Mouse (Mus musculus): Measurements from ENCODE around the gene Lif. TPM values are rescaled to one million over a fixed set of nuclear protein-coding genes. Genes with fewer than 3 reads are reported as not detected.

Lif gene
- polyA plus RNA-seq, 1 experiment from 2014 or later = 0.32 TPM

GRCm38 (mm10) chr11:4219908-4220307, 37.4 kb upstream of the Lif start:
- Histone ChIP-seq H3K9me3 (replicated peaks) (no peaks in the 10 kb centered on the region), H3K36me3 (peaks cover 13% of the 10 kb centered on the region; the same call in 1 of the 2 replicates), H3K27ac (replicated peaks) (no peak overlapping the region), H3K4me1 (peaks cover 25% of the 10 kb centered on the region), H3K27me3 (no peaks in the 10 kb centered on the region), H3K4me3 (replicated peaks) (no peak overlapping the region), H3K4me2 (replicated peaks) (no peak overlapping the region), H3K9ac (no peak overlapping the region)
- WGBS = 64% methylated on average over 9 of the region's 9 CpGs
- no peak for ATAC-seq (ENCODE audit: insufficient number of reproducible peaks, low FRiP score, low TSS enrichment, low read depth)

- H3K9ac ChIP-seq = no peak overlapping the region
- no peak overlapping the region for H3K4me3 ChIP-seq (replicated peaks)
- no peak overlapping the region for H3K4me2 ChIP-seq (replicated peaks)
- WGBS = 46% methylated on average over 28 of the region's 28 CpGs
- no peaks in the 10 kb centered on the region for H3K27me3 ChIP-seq
- H3K36me3 ChIP-seq = peaks cover 5% of the 10 kb centered on the region; the same call in 1 of the 2 replicates
- no peak overlapping the region for H3K27ac ChIP-seq (replicated peaks)
- no peaks in the 10 kb centered on the region for H3K9me3 ChIP-seq (replicated peaks)
- peaks cover 25% of the 10 kb centered on the region for H3K4me1 ChIP-seq
- ATAC-seq (ENCODE audit: insufficient number of reproducible peaks, low FRiP score, low TSS enrichment, low read depth) = no peak
Observed at GRCm38 (mm10) chr11:4220443-4221400, 36.6 kb upstream of the Lif start.

- Histone ChIP-seq H3K27ac (replicated peaks) (no peak overlapping the region), H3K9ac (no peak overlapping the region), H3K4me3 (replicated peaks) (no peak overlapping the region), H3K36me3 (no peaks in the 10 kb centered on the region), H3K4me2 (replicated peaks) (no peak overlapping the region), H3K9me3 (replicated peaks) (no peaks in the 10 kb centered on the region), H3K27me3 (no peaks in the 10 kb centered on the region), H3K4me1 (peaks cover 25% of the 10 kb centered on the region)
- ATAC-seq (ENCODE audit: insufficient number of reproducible peaks, low FRiP score, low TSS enrichment, low read depth) = no peak
- 65% methylated on average over 17 of the region's 17 CpGs for WGBS
Observed at GRCm38 (mm10) chr11:4222046-4222950, 35.1 kb upstream of the Lif start.

DNA sequence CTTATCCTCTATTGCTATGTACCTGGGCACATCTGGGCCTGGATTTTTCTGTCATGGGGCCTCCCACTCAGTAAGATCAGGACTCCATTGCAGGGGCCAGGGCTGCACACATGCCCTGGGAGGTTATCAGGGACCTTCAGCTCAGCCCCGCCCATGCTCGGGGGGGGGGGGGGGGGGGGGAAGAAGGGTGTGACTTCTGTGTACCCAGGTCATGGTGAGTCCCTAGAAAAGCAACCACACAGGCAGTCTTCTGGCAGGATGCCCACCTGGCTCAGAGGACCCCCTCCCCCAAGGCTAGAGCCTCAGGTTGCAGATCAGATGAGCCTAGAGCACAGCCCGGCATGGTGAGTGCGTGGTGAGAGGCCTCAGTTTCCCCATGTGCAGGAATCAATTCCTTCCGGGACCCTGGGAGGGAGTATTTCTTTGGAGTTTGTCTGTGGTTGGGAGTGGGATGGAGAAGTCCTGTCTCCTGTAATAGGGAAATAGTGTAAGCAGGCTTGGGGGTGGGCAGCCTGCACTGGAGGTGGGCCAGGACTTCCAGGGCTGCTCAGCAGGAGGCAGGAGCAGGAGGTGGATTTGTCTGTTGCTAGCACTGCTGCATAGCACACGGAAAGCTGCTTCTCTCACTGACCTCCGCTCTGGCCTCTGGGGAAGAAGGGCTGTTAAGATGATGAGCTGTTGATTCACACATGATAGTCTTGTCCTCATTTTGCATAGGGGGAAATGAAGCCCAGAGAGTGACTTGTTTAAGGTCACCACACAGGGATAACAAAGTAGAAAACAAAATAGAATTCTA, 33.8 kb upstream of the Lif start:
- Histone ChIP-seq H3K27ac (replicated peaks) (no peak overlapping the region), H3K4me1 (peaks cover 16% of the 10 kb centered on the region), H3K9me3 (replicated peaks) (no peaks in the 10 kb centered on the region), H3K4me3 (replicated peaks) (no peak overlapping the region), H3K27me3 (no peaks in the 10 kb centered on the region), H3K36me3 (no peaks in the 10 kb centered on the region), H3K4me2 (replicated peaks) (no peak overlapping the region), H3K9ac (no peak overlapping the region)
- ATAC-seq (ENCODE audit: insufficient number of reproducible peaks, low FRiP score, low TSS enrichment, low read depth) = no peak
- WGBS = 30% methylated on average over 7 of the region's 7 CpGs

DNA sequence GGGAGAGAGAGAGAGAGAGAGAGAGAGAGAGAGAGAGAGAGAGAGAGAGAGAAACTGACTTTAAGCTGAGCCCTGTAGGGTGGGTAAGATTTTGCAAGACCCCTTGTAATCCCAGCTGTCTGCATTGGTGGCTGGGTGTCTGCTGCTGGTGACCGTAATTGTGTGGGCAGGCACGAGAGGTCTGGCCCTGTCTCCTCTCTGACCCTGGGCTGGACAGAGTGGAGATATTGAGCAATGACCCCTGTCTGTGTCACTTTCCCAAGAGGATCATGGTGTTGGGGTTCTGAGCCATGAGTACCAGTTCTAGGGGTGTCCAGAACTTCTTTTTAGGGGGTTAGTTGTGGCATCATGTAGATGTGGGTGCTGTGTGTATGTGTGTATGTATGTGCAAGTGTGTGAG, 33.1 kb upstream of the Lif start:
- Histone ChIP-seq H3K4me3 (replicated peaks) (no peak overlapping the region), H3K4me1 (peaks cover 13% of the 10 kb centered on the region), H3K9me3 (replicated peaks) (no peaks in the 10 kb centered on the region), H3K27ac (replicated peaks) (no peak overlapping the region), H3K9ac (no peak overlapping the region), H3K4me2 (replicated peaks) (no peak overlapping the region), H3K36me3 (no peaks in the 10 kb centered on the region), H3K27me3 (no peaks in the 10 kb centered on the region)
- no peak for ATAC-seq (ENCODE audit: insufficient number of reproducible peaks, low FRiP score, low TSS enrichment, low read depth)
- WGBS = 48% methylated on average over 2 of the region's 2 CpGs

DNA sequence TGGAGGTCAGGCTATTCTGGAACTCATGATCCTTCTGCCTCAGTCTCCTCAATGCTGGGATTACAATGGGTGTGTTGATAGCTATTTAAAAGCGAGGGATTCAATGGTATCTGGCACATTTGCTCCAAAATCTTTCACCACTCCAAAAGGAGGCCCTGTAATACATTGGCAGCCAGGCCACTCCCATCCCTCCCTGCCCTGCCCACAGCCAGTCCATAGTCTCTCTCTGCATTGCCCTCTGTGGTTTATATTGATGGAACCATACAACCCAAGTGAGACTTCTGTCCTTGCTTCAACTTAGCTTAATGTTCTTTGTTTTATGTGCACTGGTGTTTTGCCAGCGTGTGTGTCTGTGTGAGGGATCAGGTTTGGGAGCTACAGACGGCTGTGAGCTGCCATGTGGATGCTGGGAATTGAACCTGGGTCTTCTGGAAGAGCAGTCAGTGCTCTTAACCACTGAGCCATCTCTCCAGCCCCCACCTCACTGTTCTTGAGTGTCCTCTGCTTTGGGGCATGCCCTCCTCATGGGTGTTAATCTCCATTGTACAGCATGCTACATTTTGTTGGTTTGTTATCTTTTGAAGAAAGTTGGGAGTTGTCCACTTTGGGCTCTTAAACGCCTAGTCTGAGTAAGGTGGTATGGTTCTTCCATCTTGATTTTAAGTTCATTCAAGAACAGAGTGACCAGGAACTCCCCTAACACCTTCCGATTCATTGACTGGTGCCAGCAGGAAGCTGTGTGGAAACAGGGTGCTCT, 30.6 kb upstream of the Lif start:
- no peak overlapping the region for H3K4me2 ChIP-seq (replicated peaks)
- H3K4me1 ChIP-seq = peaks cover 10% of the 10 kb centered on the region; the same call in 1 of the 2 replicates
- no peaks in the 10 kb centered on the region for H3K27me3 ChIP-seq
- no peak for ATAC-seq (ENCODE audit: insufficient number of reproducible peaks, low FRiP score, low TSS enrichment, low read depth)
- WGBS = 75% methylated on average over 5 of the region's 5 CpGs
- no peak overlapping the region for H3K9ac ChIP-seq
- H3K9me3 ChIP-seq (replicated peaks) = no peaks in the 10 kb centered on the region
- H3K36me3 ChIP-seq = no peaks in the 10 kb centered on the region
- no peak overlapping the region for H3K27ac ChIP-seq (replicated peaks)
- no peak overlapping the region for H3K4me3 ChIP-seq (replicated peaks)

DNA sequence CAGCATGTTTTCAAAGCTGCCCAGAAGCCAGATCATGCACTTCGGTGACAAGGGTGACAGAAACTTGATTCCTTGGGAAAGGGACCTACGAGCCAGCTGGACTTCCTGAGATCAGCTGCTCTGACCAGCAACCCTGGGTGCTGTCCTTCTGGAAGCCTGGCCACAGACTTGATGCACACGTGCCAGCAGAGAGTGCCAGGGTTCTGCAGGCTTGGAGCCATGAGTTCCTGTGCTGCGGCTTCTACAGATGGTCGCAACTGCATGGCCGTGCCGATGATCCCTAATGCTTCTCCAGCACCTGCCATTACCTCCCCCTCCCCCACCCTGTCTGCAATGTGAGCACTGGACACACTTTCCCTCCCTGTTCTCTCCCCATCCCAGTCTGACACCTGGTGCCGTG, 28.9 kb upstream of the Lif start:
- peaks cover 9% of the 10 kb centered on the region; the same call in 1 of the 2 replicates for H3K4me1 ChIP-seq
- H3K36me3 ChIP-seq = no peaks in the 10 kb centered on the region
- no peaks in the 10 kb centered on the region for H3K9me3 ChIP-seq (replicated peaks)
- no peaks in the 10 kb centered on the region for H3K27me3 ChIP-seq
- no peak overlapping the region for H3K4me2 ChIP-seq (replicated peaks)
- 36% methylated on average over 8 of the region's 8 CpGs for WGBS
- H3K27ac ChIP-seq (replicated peaks) = no peak overlapping the region
- H3K9ac ChIP-seq = no peak overlapping the region
- no peak overlapping the region for H3K4me3 ChIP-seq (replicated peaks)
- no peak for ATAC-seq (ENCODE audit: insufficient number of reproducible peaks, low FRiP score, low TSS enrichment, low read depth)

- Histone ChIP-seq H3K27me3 (no peaks in the 10 kb centered on the region), H3K9ac (no peak overlapping the region), H3K4me3 (replicated peaks) (no peak overlapping the region), H3K4me1 (0 out of 2 replicates have a peak, but pooled peaks cover 6% of the 10 kb centered on the region), H3K4me2 (replicated peaks) (no peak overlapping the region), H3K27ac (replicated peaks) (no peak overlapping the region), H3K9me3 (replicated peaks) (no peaks in the 10 kb centered on the region), H3K36me3 (no peaks in the 10 kb centered on the region)
- ATAC-seq (ENCODE audit: insufficient number of reproducible peaks, low FRiP score, low TSS enrichment, low read depth) = no peak
- WGBS = 62% methylated on average over 4 of the region's 4 CpGs
Observed at GRCm38 (mm10) chr11:4229841-4230240, 27.5 kb upstream of the Lif start.

DNA sequence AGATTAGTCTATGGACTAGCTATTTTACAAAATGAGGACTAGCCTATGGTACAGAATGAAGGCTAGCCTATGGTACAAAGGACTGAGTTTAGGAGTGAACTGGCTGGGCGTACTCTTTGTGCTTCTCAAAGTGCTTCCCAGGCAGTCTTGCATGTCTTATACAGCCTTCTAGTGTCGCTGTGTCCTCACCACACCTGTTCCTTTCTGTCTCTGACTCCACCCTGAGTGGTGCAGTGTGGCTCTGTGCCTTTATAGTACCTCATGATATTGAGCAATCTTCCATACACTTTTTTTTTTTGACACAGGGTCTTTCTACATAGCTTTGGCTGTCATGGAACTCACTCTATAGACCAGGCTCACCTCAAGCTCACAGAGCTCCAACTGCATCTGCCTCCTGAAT, 25.9 kb upstream of the Lif start:
- H3K36me3 ChIP-seq = no peaks in the 10 kb centered on the region
- no peak for ATAC-seq (ENCODE audit: insufficient number of reproducible peaks, low FRiP score, low TSS enrichment, low read depth)
- WGBS = 80% methylated on average over 2 of the region's 2 CpGs
- H3K9me3 ChIP-seq (replicated peaks) = no peaks in the 10 kb centered on the region
- no peaks in the 10 kb centered on the region for H3K27me3 ChIP-seq
- no peak overlapping the region for H3K9ac ChIP-seq
- H3K27ac ChIP-seq (replicated peaks) = no peak overlapping the region
- H3K4me1 ChIP-seq = 0 out of 2 replicates have a peak, but pooled peaks cover 6% of the 10 kb centered on the region
- no peak overlapping the region for H3K4me2 ChIP-seq (replicated peaks)
- H3K4me3 ChIP-seq (replicated peaks) = no peak overlapping the region

DNA sequence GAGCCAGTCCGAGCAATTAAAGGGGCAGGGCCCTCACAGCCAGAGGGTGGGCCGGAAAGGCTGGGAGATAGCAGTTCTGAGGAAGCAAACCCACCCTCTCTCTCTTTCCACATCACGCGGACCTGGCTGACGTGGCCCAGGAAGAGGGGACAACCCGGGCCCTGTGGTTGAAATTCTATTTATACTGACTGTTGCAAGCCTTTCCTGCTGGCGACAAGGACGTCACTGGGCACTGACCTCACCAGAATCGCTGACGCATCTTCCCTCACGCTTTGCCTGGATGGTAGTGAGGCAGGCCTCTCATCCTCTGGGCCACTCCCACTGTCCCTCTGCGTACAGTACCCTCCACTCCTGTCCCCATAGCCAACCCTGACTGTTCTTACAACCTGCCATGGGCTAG, 24.7 kb upstream of the Lif start:
- H3K4me2 ChIP-seq (replicated peaks) = no peak overlapping the region
- H3K36me3 ChIP-seq = no peaks in the 10 kb centered on the region
- WGBS = 55% methylated on average over 12 of the region's 12 CpGs
- 0 out of 2 replicates have a peak, but pooled peaks cover 6% of the 10 kb centered on the region for H3K4me1 ChIP-seq
- ATAC-seq (ENCODE audit: insufficient number of reproducible peaks, low FRiP score, low TSS enrichment, low read depth) = no peak
- no peaks in the 10 kb centered on the region for H3K9me3 ChIP-seq (replicated peaks)
- no peaks in the 10 kb centered on the region for H3K27me3 ChIP-seq
- no peak overlapping the region for H3K4me3 ChIP-seq (replicated peaks)
- no peak overlapping the region for H3K9ac ChIP-seq
- no peak overlapping the region for H3K27ac ChIP-seq (replicated peaks)

Measured in embryonic facial prominence, embryonic 15.5 days (tissue).